Mouse (Mus musculus): ENCODE results near the gene 4930404N11Rik. TPM values are rescaled to one million over a fixed set of nuclear protein-coding genes. Genes with fewer than 3 reads are reported as not detected.

The 4930404N11Rik gene
- polyA plus RNA-seq (2016; fragmentation: Nextera tagmentation; extraction: Ambion mirVana): 1.1 and 1.4 TPM in 2 replicates

DNA sequence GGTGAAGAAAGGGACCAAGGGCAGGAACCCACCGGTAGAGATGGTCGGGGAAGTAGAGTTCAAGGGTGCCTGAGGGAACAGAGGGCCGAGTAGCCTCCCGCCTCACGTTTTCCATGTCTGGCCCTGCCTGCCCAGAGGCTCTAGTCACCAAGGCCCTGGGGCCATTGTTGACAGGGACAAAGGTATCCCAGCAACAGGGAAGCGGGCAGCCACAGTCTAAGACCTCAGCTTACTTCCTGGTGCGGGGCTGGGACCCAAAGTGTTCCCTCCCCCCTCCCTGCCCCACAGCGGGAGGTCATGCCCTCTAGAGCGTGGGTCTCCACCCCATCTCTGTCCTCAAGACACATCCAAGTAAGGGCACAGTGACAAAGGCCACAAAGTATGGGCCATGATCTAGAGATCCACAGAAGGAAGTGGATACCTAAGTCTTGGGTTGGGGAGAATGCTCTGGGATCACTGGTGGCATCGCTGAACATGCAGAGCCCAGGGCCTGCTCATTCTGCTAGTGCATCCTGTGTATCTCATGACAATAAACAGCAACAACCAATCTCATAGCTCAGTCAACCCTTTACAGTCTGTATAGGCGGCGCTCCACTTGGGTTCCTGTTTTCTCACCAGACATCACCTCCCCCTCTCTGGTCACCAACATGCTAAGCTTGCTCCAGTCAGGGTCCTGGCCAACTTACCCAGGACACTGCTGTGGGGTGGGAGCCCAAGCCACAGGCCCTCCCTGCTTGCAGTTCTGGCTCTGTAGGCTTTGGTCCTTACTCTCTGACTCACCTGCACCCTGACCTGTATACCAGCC is at the start of gene 4930404N11Rik:
Gene 4930404N11Rik (minus strand): TSS at position 145 of the 805 bp plus-strand sequence.
- no peaks in the 10 kb centered on the region for H3K9me3 ChIP-seq
- peak within 1 kb of the TSS; percentile 78 for H3K27ac ChIP-seq
- peaks cover 62% of the 10 kb centered on the region for H3K36me3 ChIP-seq
- 31% methylated on average over 12 of the region's 12 CpGs for WGBS
- H3K4me1 ChIP-seq: peaks cover 76% of the 10 kb centered on the region
- H3K27me3 ChIP-seq (ENCODE audit: insufficient read depth, poor library complexity, severe bottlenecking): peaks cover 35% of the 10 kb centered on the region
- no peak for DNase-seq (ENCODE audit: low spot score)
- H3K4me3 ChIP-seq: peak within 1 kb of the TSS; percentile 64

DNA sequence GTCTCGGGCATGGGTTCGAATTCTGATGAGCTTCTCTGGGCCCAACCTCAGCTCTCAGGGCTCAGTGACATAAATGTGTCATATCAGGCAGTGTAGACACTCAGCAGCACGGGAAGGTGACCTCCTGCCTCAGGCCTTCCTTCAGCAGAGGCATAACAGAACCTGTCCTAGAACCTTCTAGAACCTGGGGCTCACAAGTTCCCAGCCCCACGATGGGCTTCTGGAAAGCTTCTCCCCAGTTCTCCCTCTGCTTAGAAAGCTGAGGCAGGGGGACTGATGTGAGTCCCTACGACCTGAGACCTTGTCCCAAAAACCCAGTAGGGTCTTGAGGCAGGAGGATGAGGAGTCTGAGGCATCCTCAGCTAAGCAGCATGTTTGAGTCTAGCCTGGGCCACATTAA is 49.5 kb upstream of the 4930404N11Rik start:
- Histone ChIP-seq H3K4me1 (peaks cover 96% of the 10 kb centered on the region), H3K36me3 (peaks cover 6% of the 10 kb centered on the region; the same call in 1 of the 2 replicates), H3K9me3 (no peaks in the 10 kb centered on the region), H3K4me3 (no peak overlapping the region), H3K27me3 (ENCODE audit: insufficient read depth, poor library complexity, severe bottlenecking) (peaks cover 25% of the 10 kb centered on the region), H3K27ac (peak overlapping the region; percentile 86)
- 76% methylated on average over 5 of the region's 5 CpGs for WGBS
- no peak for DNase-seq (ENCODE audit: low spot score)

DNA sequence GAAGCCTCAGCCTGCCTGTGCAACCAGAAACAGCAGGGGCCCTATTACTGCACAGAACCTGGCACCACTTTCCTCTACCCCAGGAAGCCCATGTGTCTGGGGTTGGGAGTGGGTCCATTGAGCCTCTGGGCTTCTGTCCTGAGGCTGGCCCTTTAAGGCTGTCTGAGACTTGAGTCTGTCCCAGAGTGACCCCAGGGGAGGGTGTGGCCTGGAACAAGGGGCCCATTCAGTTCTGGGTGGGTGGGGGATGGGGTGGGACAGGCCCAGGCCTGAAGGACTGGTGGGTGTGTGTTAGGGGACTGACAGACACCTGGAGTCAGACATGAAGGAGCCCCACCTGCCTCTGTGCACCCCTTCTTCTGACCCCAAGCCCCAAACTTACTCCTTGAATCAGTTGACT is 49.1 kb upstream of the 4930404N11Rik start:
- H3K27me3 ChIP-seq (ENCODE audit: insufficient read depth, poor library complexity, severe bottlenecking): peaks cover 21% of the 10 kb centered on the region
- H3K9me3 ChIP-seq: no peaks in the 10 kb centered on the region
- H3K27ac ChIP-seq: peak overlapping the region; percentile 86
- H3K4me1 ChIP-seq: peaks cover 97% of the 10 kb centered on the region
- H3K36me3 ChIP-seq: peaks cover 1% of the 10 kb centered on the region; the same call in 1 of the 2 replicates
- H3K4me3 ChIP-seq: no peak overlapping the region
- DNase-seq (ENCODE audit: low spot score): no peak

DNA sequence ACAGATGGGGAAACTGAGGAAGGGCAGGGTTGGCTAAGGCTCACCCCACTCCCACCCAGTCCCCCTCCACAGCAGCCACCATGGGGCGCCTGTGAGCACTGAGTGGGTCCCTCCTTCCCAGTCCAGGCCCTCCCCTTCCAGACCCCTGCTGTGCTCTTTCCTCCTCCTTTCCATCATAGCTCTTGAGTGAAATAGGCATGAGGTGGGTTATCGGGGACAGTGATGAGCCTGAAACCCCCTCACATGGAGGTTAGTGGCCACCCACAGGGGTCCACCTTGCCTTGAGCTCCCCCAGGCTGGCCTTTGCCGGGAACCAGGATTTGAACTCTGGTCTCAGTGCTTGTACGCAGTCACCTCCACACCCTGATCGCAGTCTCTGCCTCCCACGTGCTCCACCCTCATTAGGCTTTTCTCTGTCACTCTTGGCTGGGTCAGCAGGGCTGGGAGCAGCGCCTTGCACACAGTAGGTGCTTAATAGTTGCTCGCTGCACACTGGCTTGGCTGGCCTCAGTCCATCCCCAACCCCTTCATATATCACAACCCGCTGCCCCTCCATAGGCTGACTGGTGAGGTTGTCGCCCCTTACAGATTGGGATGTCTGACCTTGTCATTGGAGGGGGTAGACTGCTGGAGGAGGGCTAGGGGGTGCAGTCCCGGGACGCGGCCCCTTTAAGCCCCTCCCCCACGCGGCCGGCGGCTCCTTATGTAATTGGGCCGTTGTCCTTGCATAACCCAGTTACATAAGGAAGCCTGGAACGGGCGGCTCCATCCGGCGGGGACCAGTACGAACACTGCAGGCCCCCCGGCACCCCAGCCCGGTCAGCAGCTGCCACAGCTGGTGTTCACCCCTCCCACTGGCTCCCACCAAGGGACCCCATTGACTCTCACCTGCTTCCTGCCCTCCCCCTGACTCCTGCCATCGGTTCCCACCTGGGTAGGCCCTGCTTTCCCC is 48.0 kb upstream of the 4930404N11Rik start:
- DNase-seq (ENCODE audit: low spot score): no peak
- Histone ChIP-seq H3K27ac (peak overlapping the region; percentile 86), H3K4me1 (peaks cover 100% of the 10 kb centered on the region), H3K36me3 (no peaks in the 10 kb centered on the region), H3K4me3 (peak overlapping the region; percentile 39), H3K27me3 (ENCODE audit: insufficient read depth, poor library complexity, severe bottlenecking) (peaks cover 17% of the 10 kb centered on the region), H3K9me3 (no peaks in the 10 kb centered on the region)
- 28% methylated on average over 26 of the region's 26 CpGs for WGBS

DNA sequence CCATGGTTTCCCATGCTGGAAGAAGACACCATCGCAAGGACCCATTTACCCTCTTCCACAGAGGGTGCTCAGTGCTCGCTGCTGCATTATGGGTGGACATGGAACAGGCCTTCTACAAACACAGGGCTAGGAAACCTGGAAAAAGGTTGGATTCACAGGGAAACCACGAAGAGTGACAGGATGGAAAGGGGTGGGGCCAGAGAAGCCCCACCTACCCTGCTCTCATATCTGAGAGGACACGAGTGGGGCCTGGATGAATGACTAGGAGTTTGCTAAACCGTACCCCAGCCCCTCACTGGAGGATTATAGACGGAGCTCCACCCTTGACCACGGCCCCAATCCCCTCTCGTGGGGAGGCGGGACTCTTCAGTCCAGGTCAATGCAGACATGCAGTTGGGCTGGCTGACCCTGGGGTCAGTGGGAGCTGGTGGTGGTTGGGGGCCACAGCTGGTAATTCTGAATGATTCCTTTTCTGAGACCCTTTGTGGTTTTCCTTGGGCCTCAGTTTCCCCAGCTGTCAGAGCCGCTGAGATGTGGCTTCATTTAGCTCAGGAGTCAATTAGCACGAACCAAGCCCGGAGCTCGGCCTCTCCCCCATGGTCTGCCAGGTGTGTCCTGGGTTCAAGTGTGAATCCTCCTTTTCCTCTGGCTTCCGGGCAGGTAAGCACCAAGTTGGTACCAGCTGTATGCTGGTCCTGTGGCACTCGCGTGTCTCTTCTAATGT is 47.1 kb upstream of the 4930404N11Rik start:
- Histone ChIP-seq H3K4me1 (peaks cover 100% of the 10 kb centered on the region), H3K36me3 (no peaks in the 10 kb centered on the region), H3K4me3 (0 out of 2 replicates have a peak overlapping the region, but pooled peaks have one; percentile 35), H3K9me3 (no peaks in the 10 kb centered on the region), H3K27ac (peak overlapping the region; percentile 86), H3K27me3 (ENCODE audit: insufficient read depth, poor library complexity, severe bottlenecking) (peaks cover 19% of the 10 kb centered on the region)
- 73% methylated on average over 16 of the region's 16 CpGs for WGBS
- DNase-seq (ENCODE audit: low spot score): no peak

DNA sequence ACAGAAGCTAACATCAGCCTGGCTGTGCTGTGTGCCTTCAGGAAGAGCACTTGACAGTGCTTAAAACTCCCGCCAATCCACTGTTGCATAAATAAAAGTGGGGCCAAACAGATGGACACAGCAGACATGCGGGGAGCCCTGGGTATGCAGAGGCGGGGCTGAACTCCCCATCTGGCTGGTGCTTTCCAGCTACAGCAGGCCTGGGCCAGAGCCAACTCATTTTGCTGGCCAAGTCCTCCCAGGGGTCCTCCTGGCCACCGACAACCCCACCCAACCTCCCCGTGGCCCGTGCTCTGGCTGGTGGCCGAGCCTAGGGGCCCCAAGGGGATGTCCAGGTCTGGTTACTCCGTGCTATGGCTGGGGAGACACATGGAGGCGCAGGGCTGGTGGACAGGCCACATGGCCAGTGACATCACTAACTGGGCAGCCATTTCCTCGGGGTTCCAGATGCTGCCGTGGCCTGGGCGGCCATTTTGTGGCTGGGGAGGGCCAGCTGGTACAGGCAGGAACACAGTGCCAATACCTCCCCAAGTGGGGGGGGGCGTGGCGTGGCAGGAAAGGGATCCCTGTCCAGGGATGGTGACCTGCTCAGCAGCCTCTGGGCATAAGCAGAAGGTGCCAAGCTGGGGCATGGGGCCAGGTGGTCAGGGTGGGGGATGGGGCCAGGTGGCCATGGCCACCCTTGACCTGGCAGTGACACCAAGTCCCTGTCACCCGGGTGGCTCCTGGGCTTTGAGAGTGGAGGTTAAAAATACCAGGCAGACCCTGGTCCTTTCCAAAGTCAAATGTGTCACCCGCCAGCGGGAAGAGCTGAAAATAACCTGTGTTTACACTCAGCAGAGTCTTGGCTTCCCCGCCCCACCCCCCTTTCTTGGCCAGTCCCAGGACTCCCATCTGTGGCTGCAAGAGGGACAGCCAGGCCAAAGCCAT is 46.1 kb upstream of the 4930404N11Rik start:
- no peak for DNase-seq (ENCODE audit: low spot score)
- Histone ChIP-seq H3K36me3 (peaks cover 4% of the 10 kb centered on the region; the same call in 1 of the 2 replicates), H3K9me3 (no peaks in the 10 kb centered on the region), H3K27me3 (ENCODE audit: insufficient read depth, poor library complexity, severe bottlenecking) (peaks cover 21% of the 10 kb centered on the region), H3K4me3 (peak overlapping the region; percentile 35), H3K27ac (peak overlapping the region; percentile 86), H3K4me1 (peaks cover 100% of the 10 kb centered on the region)
- WGBS: 60% methylated on average over 18 of the region's 18 CpGs

DNA sequence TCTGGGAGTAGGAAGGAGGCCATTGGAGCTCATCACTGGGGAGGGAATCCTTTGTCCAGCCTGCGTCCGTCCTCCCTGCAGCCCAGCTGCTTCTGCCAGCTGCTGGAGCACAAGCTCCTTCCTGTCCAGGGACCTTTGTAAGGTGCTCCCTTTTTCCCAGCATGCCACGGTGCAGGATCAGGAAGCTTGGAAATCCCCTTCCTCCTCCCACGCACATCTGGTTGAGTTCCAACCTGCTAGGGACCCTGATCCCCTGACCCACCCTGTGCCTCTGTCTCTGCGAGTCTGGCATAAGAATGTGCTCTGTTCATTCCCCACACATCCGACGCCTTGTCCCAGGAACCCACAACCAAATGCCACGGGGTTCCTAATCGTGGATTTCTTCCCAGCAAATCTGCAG is 45.4 kb upstream of the 4930404N11Rik start:
- peaks cover 100% of the 10 kb centered on the region for H3K4me1 ChIP-seq
- peaks cover 6% of the 10 kb centered on the region for H3K36me3 ChIP-seq
- peaks cover 28% of the 10 kb centered on the region for H3K27me3 ChIP-seq (ENCODE audit: insufficient read depth, poor library complexity, severe bottlenecking)
- H3K27ac ChIP-seq: peak overlapping the region; percentile 86
- no peak overlapping the region for H3K4me3 ChIP-seq
- no peak for DNase-seq (ENCODE audit: low spot score)
- WGBS: 70% methylated on average over 9 of the region's 9 CpGs
- no peaks in the 10 kb centered on the region for H3K9me3 ChIP-seq

DNA sequence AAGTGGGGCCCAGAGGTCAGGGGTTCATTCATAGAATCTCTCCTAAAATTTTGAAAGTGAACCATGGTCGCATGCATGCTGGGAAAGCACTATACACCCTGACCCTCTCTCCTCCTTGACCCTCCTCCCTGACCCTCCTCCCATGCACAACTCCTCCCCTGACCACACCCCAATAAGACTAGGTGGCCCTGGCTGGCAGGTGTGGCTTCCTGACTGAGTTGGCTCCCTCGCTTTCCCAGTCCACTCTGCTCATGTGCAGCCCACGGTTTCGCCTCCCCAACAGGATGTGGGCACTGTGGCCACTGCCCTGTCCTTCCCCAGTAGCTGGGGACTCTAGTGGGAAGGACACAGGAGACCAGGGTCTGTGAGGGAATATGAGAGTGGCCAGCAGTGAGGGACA is 44.7 kb upstream of the 4930404N11Rik start:
- peaks cover 12% of the 10 kb centered on the region for H3K36me3 ChIP-seq
- H3K27me3 ChIP-seq (ENCODE audit: insufficient read depth, poor library complexity, severe bottlenecking): peaks cover 35% of the 10 kb centered on the region
- H3K27ac ChIP-seq: peak overlapping the region; percentile 86
- H3K4me1 ChIP-seq: peaks cover 96% of the 10 kb centered on the region
- no peaks in the 10 kb centered on the region for H3K9me3 ChIP-seq
- DNase-seq (ENCODE audit: low spot score): no peak
- H3K4me3 ChIP-seq: no peak overlapping the region
- WGBS: 58% methylated on average over 4 of the region's 4 CpGs

DNA sequence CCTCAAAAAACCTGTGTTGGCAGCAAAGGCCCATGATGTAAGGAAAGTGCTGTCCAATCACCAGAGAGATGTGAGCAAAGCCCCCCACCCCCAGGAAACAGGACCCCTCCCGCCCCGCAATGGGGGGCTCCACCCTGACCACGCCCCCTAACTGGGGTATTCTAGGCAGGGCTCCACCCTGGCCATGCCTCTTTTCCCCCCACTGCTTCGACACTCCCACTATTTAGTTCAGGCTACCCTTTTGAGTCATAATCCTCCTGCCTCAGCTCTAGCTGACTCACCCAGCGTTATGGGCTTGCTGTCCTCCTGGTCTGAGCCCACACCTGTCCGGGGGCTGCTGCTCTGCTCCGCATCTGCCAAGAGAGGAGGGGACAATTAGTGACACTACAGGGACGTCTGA is 43.7 kb upstream of the 4930404N11Rik start:
- peak overlapping the region; percentile 86 for H3K27ac ChIP-seq
- peaks cover 45% of the 10 kb centered on the region for H3K27me3 ChIP-seq (ENCODE audit: insufficient read depth, poor library complexity, severe bottlenecking)
- WGBS: 21% methylated on average over 8 of the region's 8 CpGs
- no peak for DNase-seq (ENCODE audit: low spot score)
- H3K4me1 ChIP-seq: peaks cover 93% of the 10 kb centered on the region
- H3K4me3 ChIP-seq: peak overlapping the region; percentile 54
- H3K9me3 ChIP-seq: no peaks in the 10 kb centered on the region
- H3K36me3 ChIP-seq: peaks cover 20% of the 10 kb centered on the region

DNA sequence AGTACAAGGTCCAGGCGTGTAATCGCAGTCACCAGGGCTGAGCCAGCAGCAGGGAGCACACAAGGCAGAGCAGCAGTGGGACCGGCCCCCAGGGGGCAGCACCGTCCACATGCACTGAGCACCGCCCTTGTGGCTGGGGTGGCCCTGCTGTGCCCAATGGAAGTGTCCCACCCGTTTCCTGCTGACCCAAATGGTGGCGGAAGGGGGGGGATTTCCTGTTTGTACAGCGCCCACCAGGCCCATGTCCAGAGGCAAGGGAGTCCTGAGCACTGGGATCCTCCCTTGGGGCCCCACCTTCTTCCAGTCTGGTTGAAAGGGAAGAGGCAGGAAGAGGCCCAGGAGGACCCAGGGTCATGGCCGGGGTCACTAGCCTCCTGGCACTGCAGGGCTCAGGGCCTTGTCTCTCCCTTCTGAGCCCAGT is 43.3 kb upstream of the 4930404N11Rik start:
- Histone ChIP-seq H3K4me1 (peaks cover 93% of the 10 kb centered on the region), H3K27me3 (ENCODE audit: insufficient read depth, poor library complexity, severe bottlenecking) (peaks cover 49% of the 10 kb centered on the region), H3K9me3 (no peaks in the 10 kb centered on the region), H3K4me3 (peak overlapping the region; percentile 54), H3K36me3 (peaks cover 25% of the 10 kb centered on the region), H3K27ac (peak overlapping the region; percentile 86)
- 10% methylated on average over 9 of the region's 9 CpGs for WGBS
- peak; percentile 93 for DNase-seq (ENCODE audit: low spot score)

DNA sequence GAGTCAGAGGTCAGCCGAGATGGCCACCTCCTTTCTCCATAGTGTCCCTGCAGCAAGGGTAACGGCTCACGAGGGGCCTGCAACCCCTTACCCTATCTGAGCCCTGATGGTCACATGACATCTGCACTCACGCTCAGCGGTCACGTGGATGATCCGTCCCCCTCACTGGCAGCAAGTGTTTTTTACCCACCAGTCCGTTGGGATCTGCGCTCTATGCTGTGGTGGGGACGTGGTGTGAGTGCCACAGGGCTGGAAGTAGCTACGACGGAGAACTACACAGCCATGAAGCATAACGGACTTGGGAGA is 42.8 kb upstream of the 4930404N11Rik start:
- DNase-seq (ENCODE audit: low spot score): no peak
- peak overlapping the region; percentile 86 for H3K27ac ChIP-seq
- 29% methylated on average over 13 of the region's 13 CpGs for WGBS

More for the DNA sequence above, 42.8 kb upstream of the 4930404N11Rik start:
- Histone ChIP-seq H3K27me3 (ENCODE audit: insufficient read depth, poor library complexity, severe bottlenecking) (peaks cover 54% of the 10 kb centered on the region), H3K36me3 (peaks cover 28% of the 10 kb centered on the region), H3K9me3 (no peaks in the 10 kb centered on the region), H3K4me1 (peaks cover 92% of the 10 kb centered on the region), H3K4me3 (peak overlapping the region; percentile 54; the same call in 1 of the 2 replicates)

All from heart, embryonic 10.5 days (tissue).